Mouse (Mus musculus) liver, postnatal 0 days (tissue): ENCODE measurements around the gene Zfp207.

Experiments
- CTCF ChIP-seq: sonication (generic); IDR thresholded peaks from 2 replicates; pipeline ENCODE4 v1.5.1; 2016; ENCODE audit warnings: antibody characterized with exemption, low read depth
- EP300 ChIP-seq: IDR thresholded peaks from 2 replicates; pipeline ENCODE4 v1.6.1; 2016; ENCODE audit warnings: antibody characterized with exemption, low read depth, mild to moderate bottlenecking

DNA sequence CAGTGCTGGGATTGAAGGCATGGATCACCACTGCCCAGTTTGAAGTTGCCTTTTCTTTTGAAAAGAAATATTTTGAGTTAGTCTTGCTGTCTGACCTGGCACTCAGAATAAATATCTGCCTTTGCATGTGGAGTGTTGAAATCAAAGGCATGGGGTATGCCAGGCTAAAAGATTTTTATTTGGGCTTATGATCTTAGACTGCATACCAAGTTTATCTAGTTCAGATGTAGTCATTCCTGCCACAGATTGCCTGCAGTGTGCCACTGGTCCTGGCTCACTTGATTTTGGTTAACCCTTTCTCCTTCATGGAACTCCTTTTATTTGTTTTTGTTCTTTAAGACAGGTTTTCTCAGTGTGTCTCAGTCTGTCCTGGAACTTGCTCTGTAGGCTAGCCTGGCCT, 1.4 kb downstream of the Zfp207 start:
- TF ChIP-seq CTCF: no peak
- TF ChIP-seq EP300: 0 out of 2 replicates have a peak, but pooled peaks have one; percentile 9
